Mouse (Mus musculus) left cerebral cortex, adult 11 months (tissue): ENCODE results near the gene Prmt3.

ENCODE experiments used
- DNase-seq: peaks from one replicate; pipeline ENCODE4 v3.0.0; 2022; ENCODE audit warnings: low spot score

Prmt3 gene

DNA sequence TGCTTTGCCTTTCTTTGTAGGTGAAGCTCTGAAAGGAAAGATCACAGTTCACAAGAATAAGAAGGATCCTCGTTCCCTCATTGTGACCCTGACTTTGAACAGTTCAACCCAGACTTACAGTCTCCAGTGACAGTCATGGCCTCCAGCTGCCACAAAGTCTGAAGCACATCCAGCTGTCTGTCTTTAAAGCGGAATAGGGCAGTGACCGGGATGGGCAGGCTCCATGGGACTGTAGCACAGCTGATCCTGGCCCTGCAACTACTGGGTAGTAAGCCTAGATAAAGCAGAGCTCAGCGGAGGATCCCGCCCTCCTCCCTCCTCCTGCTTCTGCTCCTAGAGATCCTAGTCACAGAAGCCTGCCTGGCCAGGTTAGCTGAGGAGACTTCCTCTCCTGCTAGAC lies 79.2 kb downstream of the Prmt3 start:
- no peak for DNase-seq

DNA sequence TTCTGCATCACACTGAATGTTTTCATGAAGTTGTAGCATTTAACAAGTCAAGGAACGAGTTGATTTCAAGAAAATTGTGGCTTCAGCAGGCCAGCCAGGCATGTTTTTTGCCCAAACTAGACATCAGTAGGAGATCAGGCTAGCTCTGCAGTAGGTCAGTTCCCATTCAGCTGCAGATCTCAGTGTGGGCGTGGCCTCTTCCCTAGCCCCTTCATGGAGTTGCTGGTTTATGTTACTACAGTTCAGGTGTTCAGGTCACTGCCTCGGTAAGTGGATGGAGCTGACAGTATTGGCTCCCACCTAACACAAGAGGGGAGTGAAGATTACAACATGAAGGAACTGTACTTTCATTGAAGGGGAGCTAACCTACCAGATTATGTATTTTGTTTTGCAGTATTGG lies 80.1 kb downstream of the Prmt3 start:
- DNase-seq = no peak

DNA sequence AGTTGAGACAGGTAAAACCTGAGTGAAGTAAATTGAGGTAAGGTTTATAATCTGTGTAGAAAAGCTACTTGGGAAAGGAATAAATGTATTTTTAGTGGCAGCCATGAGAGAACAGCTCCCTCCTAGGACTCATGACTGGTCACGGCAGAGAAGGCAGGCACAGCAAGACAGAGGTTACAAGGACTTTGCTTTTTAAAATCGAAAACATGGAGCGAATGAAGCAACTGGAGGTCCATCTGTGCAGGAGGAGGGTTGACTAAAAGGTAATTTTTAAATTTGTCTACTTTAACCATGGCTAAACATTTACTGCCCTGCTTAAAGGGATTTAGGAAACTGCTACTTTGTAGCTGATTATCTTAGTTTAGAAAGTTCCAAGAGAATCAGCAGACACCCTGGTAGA lies 81.7 kb downstream of the Prmt3 start:
- DNase-seq = no peak

DNA sequence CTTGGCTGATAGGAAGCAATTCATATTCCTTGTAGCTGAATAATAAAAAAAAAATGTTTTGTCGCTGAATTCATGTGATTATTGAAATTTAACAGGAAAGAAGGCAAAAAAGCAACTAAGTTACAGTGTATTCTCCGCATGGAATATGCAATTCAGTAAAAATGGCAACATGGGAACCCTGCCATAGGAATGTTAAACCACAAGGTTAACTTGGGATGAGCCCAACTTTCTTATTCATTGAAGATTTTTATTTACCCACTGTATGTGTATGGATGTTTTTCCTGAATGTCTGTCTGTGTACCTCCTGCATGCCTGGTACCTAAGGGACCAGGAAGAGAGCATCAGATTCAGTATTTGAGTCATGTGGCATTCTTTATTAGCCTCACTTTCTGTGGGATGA lies 83.0 kb downstream of the Prmt3 start:
- no peak for DNase-seq

DNA sequence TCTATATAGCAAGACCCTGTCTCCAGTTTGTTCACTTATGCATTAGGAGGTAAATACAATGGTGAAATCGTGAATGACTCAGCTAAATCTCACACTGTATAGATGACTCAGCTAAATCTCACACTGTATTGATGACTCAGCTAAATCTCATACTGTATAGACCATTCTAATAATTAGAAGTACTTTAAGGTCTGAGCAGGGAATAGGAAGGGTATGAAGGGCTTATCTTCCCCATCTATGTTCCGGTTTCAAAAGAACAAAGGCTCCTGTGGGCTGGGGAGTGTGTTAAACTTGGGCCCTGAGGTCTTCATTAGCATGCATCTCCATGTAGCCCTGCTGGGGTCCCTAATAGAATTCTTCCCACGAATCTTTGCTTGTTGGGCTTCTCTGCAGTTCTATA lies 85.6 kb downstream of the Prmt3 start:
- no peak for DNase-seq

DNA sequence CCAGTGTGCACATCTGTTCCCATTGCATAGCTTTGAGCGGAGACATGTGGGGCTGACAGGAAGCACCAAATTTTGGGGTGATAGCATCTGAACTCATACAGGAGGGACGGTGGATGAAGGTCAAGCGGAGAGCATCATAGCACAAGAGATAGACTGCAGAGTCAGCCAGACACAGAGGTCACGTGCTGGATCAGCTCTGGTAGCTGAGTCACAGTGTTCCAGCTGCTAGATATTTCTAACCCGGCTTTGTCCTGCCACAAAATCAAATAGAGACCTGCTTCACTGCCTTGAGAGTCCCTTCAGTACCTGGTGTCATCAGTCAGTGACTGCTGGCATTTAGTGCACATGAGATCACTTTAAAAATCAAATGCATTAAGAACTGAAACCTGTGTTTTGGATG lies 91.5 kb downstream of the Prmt3 start:
- DNase-seq = no peak

DNA sequence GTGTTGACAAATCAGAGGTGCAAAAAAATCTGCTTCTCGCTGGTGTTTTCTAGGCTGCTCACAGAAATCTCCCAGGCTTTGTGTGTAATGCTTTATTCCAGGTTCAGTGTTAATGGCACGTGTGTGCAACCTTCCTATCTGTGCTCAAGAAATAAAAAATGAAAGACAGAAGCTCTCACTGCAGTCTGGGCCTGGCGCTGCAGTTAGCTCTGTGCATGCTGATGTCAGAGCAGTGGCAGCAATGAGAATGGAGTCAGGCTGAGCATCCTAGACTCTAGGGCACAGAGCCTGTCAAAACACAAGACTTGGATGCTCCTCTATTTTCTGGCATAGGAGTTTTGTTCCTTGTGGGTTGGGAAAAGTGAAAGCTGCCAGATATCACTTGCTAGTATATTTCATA lies 92.1 kb downstream of the Prmt3 start:
- DNase-seq = no peak

DNA sequence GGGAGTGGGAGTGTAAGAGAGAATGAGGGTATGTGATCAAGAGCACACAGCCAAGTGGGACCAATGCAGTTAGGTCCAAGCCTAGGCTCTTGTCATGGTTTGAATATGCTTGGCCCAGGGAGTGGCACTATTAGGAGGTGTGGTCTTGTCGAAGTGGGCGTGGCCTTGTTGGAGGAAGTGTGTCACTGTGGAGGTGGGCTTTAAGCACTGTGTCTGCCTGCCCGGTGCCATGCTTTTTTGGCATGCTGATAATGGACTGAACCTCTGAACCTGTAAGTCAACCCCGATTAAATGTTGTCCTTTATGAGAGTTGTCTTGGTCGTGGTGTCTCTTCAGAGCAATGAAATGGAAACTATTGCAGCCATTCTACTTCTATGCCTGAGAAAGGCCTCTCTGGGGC lies 99.2 kb downstream of the Prmt3 start:
- DNase-seq = no peak

DNA sequence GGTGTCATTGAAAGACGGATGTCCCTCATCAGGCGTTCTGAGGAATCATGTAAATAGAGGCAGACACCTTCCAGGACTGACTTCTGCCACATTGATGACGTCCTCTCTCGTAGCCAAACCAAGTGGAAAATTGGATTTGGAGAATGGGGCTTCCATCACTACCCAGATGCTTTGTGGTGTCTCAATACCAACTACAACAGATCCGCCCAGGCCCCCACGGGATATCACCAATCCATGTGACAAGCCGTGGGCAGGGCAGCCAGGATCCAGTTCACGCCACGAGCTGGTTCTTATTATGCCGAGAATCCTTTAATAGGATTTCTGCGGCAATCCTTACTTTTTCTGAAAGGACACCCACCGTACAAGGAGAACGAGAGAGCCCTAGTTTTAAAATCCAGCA lies 100.9 kb downstream of the Prmt3 start:
- DNase-seq = no peak

DNA sequence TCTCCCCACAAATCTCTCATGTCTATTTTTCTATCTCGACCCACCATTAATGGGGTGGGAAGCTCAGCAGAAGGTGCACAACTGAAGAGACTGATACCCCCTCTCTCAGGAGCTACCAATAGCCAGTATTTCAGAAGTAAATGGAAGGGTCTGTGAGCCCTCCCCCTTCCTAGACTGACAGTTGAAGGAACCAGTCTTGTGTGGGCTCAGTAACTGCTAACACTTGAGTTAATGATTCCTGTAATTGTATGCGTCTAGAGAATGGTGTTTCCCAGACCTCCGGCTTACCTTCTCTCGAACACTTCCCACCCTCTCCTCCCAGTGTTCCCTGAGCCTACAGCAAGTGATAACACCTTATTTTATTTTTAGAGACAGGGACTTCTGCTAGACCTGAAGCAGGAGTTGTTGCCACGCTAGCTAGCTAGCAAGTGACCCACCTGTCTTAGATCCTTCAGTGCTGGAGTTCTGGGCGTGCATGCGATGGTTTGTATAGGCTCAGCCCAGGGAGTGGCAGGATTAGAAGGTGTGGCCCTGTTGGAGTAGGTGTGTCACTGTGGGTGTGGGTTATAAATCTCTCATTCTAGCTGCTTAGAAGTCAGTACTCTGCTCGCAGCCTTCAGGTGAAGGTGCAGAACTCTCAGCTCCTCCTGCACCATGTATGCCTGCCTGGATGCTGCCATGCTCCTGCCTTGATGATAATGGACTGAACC lies 102.0 kb downstream of the Prmt3 start:
- no peak for DNase-seq

DNA sequence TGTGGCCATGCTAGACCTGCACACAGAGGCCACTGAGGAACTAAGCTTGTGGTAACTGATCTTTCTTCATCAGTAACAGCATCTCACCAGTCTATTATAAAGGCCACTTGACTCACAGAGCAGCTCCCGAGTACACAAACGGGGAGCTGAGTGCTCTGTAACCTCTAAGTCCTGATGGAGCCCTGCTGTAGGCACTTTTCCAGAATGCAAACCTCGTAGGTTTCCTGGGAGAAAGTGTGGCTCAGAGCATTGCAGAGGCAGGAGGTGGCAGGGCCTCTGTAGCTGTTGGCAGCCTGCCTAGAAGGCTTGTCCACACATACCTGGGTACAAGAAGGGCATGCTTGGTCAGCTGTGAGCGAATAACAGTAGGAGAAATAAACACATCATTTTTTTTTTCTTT lies 104.1 kb downstream of the Prmt3 start:
- DNase-seq = no peak

DNA sequence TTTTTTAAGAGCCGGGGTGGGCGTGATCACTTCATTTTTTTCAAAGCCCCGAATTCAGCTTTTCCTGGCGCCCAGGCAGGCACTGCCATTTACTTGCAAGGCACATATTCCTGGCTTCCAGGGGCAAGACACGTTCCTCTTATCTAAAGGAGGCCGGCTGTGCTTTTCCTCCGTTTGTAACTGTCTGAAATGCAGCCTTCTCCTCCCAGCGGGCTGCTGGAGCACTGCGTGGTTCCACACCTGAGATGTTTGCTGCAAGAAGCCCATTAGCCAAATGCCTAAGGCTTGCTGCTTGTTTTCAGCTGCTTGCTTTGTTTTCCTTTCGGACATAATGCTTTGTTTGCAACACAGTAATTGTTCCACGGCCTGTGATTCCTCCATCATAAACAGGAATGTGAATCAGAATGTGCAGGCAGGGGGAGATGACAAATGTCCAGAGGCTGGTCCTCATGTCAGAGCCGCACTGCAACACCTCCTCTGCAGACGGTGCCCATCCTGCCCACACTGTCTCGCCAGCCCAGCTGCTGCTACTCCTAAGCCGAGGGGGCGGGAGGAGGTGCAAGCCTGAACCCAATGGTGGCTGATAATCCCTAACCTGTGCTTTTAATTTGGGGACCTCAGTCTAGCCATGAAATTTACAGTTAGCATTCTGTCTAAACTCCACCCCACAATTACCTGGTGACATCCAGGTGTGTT lies 104.7 kb downstream of the Prmt3 start:
- no peak for DNase-seq

DNA sequence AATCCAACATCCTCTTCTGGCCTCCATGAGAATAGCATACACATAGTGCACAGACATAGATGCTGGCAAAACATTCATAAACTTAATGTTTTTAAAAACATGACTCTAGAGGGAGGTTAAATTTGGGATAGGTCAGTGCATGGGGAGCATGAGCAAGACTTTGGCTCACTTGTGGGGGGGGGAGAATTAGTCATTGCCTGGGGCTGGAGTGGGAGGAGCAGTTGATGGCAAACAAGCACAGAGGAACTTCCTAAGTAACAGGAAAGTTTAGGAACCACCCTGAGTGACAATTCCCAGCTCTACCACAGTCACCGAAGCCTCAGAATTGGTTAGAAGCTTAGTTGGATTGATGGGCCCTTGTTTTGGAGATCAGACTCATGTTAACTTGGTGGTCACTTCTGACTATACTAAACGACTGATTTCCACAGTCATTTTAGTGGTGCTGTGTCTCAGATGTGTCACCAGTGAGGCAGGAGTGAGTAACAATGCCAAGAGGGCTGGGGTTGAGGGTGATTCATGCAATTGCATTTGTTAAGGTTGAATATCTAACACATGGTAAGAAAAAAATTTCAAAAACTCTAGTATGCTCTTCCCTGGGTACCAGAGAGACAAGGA lies 109.7 kb downstream of the Prmt3 start:
- DNase-seq = no peak

DNA sequence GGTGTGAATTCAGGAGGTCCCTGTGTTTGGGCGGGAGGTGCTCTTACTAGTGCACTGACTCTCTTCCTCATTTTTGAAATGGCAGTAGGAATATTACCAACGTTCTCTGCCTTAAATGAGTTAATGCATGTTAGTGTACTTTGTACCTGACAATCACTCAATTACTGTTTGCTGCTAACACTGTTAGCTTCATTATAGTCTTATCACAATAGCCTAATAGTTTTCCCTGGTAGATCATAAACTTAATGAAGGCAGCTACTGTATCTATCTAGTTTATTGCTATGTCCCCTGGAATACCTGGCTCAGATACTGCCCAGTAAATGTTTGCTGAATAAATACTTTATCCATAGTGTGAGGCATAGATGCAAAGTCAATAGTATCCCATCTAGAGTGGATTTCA lies 116.6 kb downstream of the Prmt3 start:
- DNase-seq = no peak

DNA sequence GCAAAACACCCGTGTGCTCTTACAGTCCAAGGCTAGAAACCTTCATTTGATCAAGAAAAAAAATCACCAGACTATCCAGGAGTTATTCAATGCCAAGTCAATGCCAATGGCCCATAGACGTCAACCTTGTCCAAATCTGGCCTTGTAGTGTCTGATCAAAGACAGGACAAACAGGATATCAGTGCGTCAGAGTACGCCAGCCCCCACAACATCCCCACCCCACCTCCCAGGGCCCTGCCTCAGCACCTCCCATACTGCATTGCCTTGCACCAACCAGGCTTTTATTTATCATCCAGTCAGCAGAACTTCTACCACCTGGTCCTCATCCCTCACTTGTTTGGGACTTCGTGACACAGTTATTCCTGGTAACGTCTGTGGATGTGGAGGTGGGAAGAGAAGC lies 117.2 kb downstream of the Prmt3 start:
- DNase-seq = no peak

DNA sequence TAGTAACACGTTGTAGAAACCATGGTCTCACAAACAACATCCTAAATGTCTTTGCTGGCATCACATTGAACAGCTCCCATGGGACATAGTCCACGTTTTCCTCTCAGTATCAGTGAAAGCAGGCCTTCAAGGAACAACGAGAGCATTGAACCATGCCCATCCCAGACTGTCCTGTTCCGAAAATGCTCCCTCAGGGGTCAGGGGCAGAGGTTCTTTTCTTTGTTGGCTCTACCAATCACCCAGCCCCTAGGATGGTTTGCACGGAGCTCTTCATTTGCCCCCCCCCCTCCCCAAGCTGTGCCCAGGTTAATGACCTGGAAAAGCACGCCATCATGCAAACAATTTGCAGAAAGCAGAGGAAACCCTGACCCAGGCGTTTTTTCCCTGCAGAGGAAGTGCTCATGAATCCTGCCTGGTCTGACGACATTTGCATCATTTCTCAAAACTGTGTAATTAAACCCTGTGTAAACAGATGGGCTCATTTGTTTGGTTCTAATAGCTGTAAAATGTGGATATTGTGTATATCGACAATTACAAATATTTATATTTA lies 123.9 kb downstream of the Prmt3 start:
- no peak for DNase-seq

DNA sequence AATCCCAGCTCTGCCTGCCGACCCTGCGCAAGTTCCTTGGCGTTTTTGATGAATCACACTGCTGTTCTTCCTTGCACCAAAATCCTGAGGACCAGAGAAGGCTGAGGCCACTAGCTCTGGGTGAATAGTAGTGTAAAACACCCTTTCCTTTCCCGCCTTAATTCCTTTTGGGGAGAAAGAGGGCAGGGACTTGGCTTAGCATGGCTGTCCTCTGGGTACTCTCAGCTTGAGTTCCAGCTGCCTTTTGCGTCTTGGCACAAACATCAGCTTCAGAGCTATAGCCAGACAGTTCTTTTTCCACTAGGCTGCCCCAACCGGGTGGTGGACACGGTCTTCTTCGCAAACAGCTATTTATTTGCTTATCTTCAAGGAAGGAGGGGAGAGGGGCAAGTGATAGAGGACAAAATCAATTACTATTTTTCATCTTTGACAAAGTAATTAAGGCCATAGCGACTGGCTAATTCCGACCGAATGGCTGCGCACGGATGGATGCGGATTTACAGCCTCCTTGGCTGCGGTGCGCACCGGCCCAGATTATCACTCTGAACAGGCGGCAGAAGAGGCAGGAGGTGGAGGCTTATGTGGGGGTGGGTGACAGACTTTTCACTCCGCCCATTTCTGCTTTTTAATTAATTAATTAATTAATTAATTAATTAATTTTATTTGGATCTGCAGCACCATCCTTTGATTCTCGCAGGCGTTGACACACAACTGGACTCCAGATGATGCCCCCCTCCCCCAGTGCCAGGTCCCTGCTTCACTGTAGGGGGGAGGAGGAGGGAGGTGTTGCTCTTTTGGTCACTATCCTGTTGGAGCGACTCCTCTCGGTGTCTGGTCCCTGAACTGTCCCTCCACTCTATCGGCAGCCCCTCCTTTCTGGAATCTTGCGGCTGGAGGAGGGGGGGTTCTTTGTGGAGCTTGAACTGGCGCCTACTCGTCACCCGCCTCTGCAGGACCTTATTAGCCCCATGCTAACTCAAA lies 129.3 kb downstream of the Prmt3 start:
- no peak for DNase-seq
